Mouse (Mus musculus) forebrain, embryonic 11.5 days (tissue): Measurements from ENCODE around the gene Nmt1. TPM values are rescaled to one million over a fixed set of nuclear protein-coding genes. Genes with fewer than 3 reads are reported as not detected.
A peak's percentile ranks its signal among the peaks of the same experiment; 100 is the strongest.

ENCODE experiments used
- ATAC-seq: fragments of 200-750 bp; cut with Nextera tagmentation; replicated peaks from 2 replicates; pipeline ENCODE4 v1.8.0; 2017; ENCODE audit warnings: moderate TSS enrichment; ENCODE audit not compliant: low FRiP score
- DNase-seq: peaks from one replicate; pipeline ENCODE4 v3.0.0-alpha.2; 2017; ENCODE audit warnings: low spot score
- H3K27ac ChIP-seq: fragments of 300-500 bp; sonication (generic); 2 replicates; pipeline ENCODE4 v1.5.1; 2014; ENCODE audit warnings: low read depth, low read length
- H3K27me3 ChIP-seq: fragments of 300-500 bp; sonication (generic); 2 replicates; pipeline ENCODE4 v1.6.1; 2014; ENCODE audit warnings: mild to moderate bottlenecking, low read length, mixed read lengths; ENCODE audit not compliant: control insufficient read depth, insufficient read depth
- H3K36me3 ChIP-seq: fragments of 300-500 bp; sonication (generic); 2 replicates; pipeline ENCODE4 v1.6.1; 2014; ENCODE audit warnings: mild to moderate bottlenecking, low read length, moderate library complexity, mixed read lengths; ENCODE audit not compliant: control insufficient read depth, insufficient read depth
- H3K4me1 ChIP-seq: fragments of 300-500 bp; sonication (generic); replicated peaks from 2 replicates; pipeline ENCODE4 v1.6.1; 2014; ENCODE audit warnings: low read length, mixed read lengths; ENCODE audit not compliant: control insufficient read depth, insufficient read depth
- H3K4me2 ChIP-seq: fragments of 300-500 bp; sonication (generic); 2 replicates; pipeline ENCODE4 v1.6.1; 2014; ENCODE audit warnings: low read depth, mild to moderate bottlenecking, low read length, moderate library complexity, mixed read lengths; ENCODE audit not compliant: severe bottlenecking
- H3K4me3 ChIP-seq: fragments of 300-500 bp; sonication (generic); 2 replicates; pipeline ENCODE4 v1.5.1; 2014; ENCODE audit warnings: low read depth, low read length
- H3K9ac ChIP-seq: fragments of 300-500 bp; sonication (generic); 2 replicates; pipeline ENCODE4 v1.6.1; 2014; ENCODE audit warnings: low read length
- H3K9me3 ChIP-seq: fragments of 300-500 bp; sonication (generic); 2 replicates; pipeline ENCODE4 v1.6.1; 2016; ENCODE audit warnings: low read length, mixed read lengths; ENCODE audit not compliant: control insufficient read depth
- WGBS: fragments of 180-500 bp; shearing (Covaris S2); extraction: QIAGEN DNeasy Blood & Tissue Kit; methylation state at CpG from one replicate; pipeline ENCODE4 v1.1.7; 2014; 5-methylcytosine and 5-hydroxymethylcytosine counted together
- polyA plus RNA-seq: library from polyadenylated mRNA; unstranded; fragments of >200 nt; fragmentation: Nextera tagmentation; extraction: Ambion mirVana; gene quantifications from 2 replicates; pipeline ENCODE4 v1.2.1, GENCODE M21; 2014

Gene Nmt1
- polyA plus RNA-seq: 53.8 and 58.6 TPM in 2 replicates

DNA sequence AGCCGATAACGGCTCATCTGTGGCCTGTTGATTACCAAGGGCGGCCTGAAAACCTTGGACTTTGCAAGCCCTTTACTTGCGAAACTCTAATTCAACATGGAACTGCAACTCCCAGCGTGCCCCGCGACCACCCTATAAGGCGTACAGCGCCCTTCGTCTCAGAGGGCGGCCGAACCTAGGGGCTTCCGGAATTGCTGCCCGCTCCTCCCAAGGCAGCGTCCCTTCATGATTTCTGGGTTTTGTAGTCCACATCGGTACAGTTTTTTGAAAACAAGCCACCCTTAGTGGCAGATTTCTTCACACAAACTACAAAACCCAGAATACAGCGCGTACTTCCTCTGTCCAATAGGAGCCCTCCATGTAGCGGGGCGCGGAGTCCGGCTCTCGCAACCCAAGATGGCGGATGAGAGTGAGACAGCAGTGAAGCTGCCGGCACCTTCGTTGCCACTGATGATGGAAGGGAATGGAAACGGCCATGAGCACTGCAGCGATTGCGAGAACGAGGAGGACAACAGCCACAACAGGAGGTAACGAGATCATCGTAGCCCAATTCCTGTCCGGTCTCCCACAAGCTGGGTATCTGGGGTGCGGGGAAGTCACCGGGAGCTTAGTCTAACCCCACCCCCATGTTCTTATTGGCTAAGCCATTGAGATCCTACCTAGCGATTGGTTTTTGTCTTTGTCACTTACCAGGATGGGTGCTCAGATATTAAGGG, at the start of gene Nmt1, which contains the start of gene Dcakd:
Gene Nmt1 (plus strand): TSS at position 15 of the 716 bp plus-strand sequence.
Gene Dcakd (minus strand): TSS at position 158 of the 716 bp plus-strand sequence.
- no peaks in the 10 kb centered on the region for H3K27me3 ChIP-seq
- under 1% methylated on average over 36 of the region's 36 CpGs for WGBS
- H3K4me2 ChIP-seq: peak within 1 kb of the TSS; percentile 65
- peak within 1 kb of the TSS; percentile 53 for H3K27ac ChIP-seq
- peak within 1 kb of the TSS; percentile 71 for H3K4me3 ChIP-seq
- H3K9ac ChIP-seq: peak within 1 kb of the TSS; percentile 78
- DNase-seq (peak; percentile 94), ATAC-seq (peak; percentile 99)
- H3K36me3 ChIP-seq: no peaks in the 10 kb centered on the region; the same call in 1 of the 2 replicates
- H3K4me1 ChIP-seq: peaks cover 5% of the 10 kb centered on the region; the same call in 1 of the 2 replicates
- H3K9me3 ChIP-seq: no peaks in the 10 kb centered on the region

DNA sequence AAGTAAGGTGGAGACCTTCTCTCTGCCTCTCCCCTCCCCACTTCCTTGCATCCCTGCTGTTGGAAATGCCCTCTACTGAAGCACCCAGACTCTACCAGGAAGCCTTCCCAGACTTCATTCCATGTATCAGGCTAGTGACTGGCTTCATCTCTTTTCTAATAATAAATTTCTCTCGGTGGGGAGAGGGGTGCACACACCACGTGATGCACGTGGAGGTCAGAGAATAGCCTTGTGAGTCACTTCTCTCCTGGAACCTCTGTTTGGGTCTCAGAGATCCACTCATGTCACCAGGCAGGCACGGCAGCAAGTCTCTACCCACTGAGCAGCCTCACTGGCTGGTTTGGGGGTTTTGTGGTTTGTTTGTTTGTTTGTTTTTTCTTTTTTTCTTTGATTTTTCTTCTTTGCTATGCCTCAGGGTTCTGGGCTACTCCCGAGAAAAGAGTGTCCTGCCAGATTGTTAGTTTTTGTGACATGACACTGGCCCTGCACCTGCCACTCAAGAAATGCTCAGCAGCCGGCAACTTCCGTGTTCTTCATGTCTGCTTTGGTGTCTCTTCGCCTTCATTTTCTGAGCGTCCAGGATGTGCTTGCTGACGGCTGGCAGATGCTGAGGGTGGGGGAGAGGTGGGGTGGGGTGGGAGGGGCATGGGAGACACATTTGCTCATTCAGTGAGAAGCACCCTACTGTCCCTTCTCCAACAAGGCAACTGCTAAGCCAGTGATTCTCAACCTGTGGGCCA, 46.7 kb upstream of the Nmt1 start:
- Histone ChIP-seq H3K9ac (no peak overlapping the region), H3K27ac (no peak overlapping the region), H3K4me2 (no peak overlapping the region), H3K4me3 (no peak overlapping the region), H3K9me3 (no peaks in the 10 kb centered on the region), H3K36me3 (no peaks in the 10 kb centered on the region), H3K27me3 (no peaks in the 10 kb centered on the region), H3K4me1 (no peaks in the 10 kb centered on the region)
- DNase-seq: no peak
- ATAC-seq: no peak
- WGBS: 74% methylated on average over 10 of the region's 10 CpGs

DNA sequence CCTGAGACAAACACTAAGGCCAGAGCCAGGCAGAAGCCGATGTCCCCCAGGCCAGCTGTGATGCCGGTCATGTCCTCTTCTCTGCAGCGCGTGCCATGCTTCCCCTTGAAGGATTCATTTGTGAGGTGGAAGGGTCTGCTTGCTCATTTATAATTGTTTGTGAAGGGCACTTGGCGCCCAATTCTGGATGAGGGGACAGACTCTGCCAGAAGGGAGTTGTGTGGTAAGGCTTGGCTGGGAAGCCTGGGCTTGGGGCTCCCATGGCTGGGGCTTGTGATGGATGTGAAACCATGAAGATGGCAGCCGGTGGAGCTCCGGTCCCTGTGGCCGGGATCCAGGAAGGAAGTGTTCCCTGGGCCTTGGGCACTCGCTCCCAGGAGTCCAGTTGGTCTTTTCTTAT, 43.9 kb upstream of the Nmt1 start:
- no peaks in the 10 kb centered on the region for H3K36me3 ChIP-seq
- DNase-seq: no peak

DNA sequence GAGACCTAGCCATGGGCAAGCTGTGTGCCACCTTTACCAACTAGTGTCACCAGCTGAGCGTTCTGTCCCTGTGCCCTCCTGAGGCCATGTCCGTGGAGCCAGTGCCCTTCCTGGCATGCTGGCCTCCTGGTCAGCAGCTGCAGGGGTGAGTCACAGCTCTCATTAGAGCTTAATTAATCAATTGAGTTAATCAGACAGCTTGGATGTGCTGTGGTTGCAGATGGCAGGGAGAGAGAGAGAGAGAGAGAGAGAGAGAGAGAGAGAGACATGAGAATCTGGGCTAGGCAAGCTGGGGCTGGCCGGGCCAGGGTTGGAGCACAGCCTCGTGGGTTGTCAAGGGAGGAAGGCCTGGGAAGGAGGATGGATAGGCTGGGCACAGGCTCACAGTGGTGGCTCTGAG, 43.4 kb upstream of the Nmt1 start:
- peaks cover 9% of the 10 kb centered on the region; the same call in 1 of the 2 replicates for H3K27me3 ChIP-seq
- no peak overlapping the region for H3K9ac ChIP-seq
- no peaks in the 10 kb centered on the region for H3K4me1 ChIP-seq
- H3K9me3 ChIP-seq: no peaks in the 10 kb centered on the region
- H3K4me2 ChIP-seq: no peak overlapping the region
- DNase-seq (no peak), ATAC-seq (no peak)
- WGBS: 69% methylated on average over 4 of the region's 4 CpGs
- no peak overlapping the region for H3K4me3 ChIP-seq
- H3K36me3 ChIP-seq: no peaks in the 10 kb centered on the region
- no peak overlapping the region for H3K27ac ChIP-seq

More for the DNA sequence above, 43.9 kb upstream of the Nmt1 start:
- peaks cover 4% of the 10 kb centered on the region; the same call in 1 of the 2 replicates for H3K27me3 ChIP-seq
- no peak for ATAC-seq
- H3K27ac ChIP-seq: no peak overlapping the region
- no peak overlapping the region for H3K9ac ChIP-seq
- WGBS: 89% methylated on average over 9 of the region's 9 CpGs
- H3K4me3 ChIP-seq: no peak overlapping the region
- no peak overlapping the region for H3K4me2 ChIP-seq
- no peaks in the 10 kb centered on the region for H3K4me1 ChIP-seq
- H3K9me3 ChIP-seq: no peaks in the 10 kb centered on the region

DNA sequence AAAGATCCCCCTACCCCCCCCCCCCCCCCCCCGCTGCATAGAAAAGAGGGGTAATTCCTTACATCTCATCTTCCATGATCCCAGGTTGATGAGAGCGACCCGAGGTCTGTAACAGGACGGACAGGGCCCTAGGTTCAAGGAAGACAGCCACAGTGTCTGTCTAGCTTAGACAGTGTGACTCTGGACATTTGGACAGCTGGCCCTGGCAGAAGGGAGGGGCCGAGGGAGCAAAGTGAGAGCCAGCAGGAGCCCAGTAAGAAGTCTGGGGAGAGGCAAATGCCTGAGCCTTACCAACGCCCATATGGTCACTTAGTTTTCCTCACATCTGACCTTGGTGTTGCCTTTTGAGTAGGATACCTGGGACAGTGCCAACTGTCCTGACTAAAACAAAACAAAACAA, 42.8 kb upstream of the Nmt1 start:
- 63% methylated on average over 5 of the region's 6 CpGs for WGBS
- peaks cover 10% of the 10 kb centered on the region; the same call in 1 of the 2 replicates for H3K27me3 ChIP-seq
- no peak overlapping the region for H3K9ac ChIP-seq
- ATAC-seq (no peak), DNase-seq (no peak)
- H3K36me3 ChIP-seq: no peaks in the 10 kb centered on the region
- H3K4me1 ChIP-seq: no peaks in the 10 kb centered on the region; the same call in 1 of the 2 replicates
- no peak overlapping the region for H3K4me3 ChIP-seq
- no peaks in the 10 kb centered on the region for H3K9me3 ChIP-seq
- H3K4me2 ChIP-seq: no peak overlapping the region
- no peak overlapping the region for H3K27ac ChIP-seq

DNA sequence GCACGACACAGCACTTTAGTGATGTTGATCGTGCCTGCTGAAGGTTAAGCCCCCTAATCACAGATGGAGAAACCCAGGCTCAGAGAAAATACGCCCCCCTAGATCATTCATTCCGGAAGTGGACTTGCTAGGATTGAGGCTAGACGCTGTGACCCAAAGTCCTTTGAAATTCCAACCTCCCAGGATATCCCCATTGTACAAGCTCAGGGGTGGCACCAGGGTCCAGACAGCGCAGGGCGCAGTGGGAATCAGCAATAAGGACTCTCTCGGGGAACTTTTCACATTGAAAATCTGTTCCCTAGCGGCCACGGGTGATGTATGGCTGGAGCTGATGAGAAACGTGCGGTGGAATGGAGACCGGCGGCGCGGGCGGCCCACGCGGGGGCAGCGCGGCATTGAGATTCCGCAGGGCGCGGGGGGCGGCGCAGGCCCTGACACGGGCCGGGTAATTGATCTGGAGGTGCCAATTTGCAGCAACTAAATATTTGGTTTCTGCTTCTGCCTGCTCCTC, 38.3 kb upstream of the Nmt1 start:
- H3K27me3 ChIP-seq: peaks cover 17% of the 10 kb centered on the region
- 0 out of 2 replicates have a peak overlapping the region, but pooled peaks have one; percentile 25 for H3K9ac ChIP-seq
- no peak for DNase-seq
- H3K9me3 ChIP-seq: no peaks in the 10 kb centered on the region
- H3K36me3 ChIP-seq: no peaks in the 10 kb centered on the region; the same call in 1 of the 2 replicates
- no peak overlapping the region for H3K27ac ChIP-seq
- 6% methylated on average over 28 of the region's 28 CpGs for WGBS
- peak overlapping the region; percentile 65 for H3K4me2 ChIP-seq
- H3K4me3 ChIP-seq: peak overlapping the region; percentile 23
- ATAC-seq: no peak
- peaks cover 21% of the 10 kb centered on the region for H3K4me1 ChIP-seq

DNA sequence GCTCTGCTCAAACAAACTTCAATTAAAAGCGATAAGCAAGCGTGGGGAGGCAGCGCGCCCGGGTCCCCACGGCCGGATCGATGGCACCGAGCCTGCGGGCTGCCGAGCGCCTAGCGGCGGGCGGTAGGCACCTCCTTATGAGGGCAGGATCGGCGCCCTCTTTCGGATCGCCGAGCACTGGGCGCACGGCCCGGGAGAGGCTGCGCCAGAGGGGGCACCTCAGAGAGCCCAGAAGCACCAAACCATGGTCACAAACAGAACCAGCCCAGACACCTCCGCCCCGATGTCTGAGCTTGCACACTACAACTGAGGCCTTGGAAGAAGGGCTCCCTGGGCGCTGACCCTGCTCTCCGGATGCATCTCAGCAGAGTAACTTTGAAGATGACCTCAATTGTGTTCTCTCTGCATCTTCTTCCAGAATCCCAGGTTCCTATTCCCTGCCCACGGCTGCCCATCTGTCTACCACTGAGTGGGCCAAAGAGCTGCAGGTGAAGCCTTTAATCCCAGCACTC, 37.8 kb upstream of the Nmt1 start:
- Histone ChIP-seq H3K9me3 (no peaks in the 10 kb centered on the region), H3K27me3 (peaks cover 17% of the 10 kb centered on the region), H3K4me2 (peak overlapping the region; percentile 65), H3K36me3 (no peaks in the 10 kb centered on the region; the same call in 1 of the 2 replicates), H3K9ac (no peak overlapping the region), H3K4me1 (peaks cover 21% of the 10 kb centered on the region), H3K4me3 (peak overlapping the region; percentile 23), H3K27ac (no peak overlapping the region)
- WGBS: 1% methylated on average over 29 of the region's 29 CpGs
- peak; percentile 66 for DNase-seq
- no peak for ATAC-seq

DNA sequence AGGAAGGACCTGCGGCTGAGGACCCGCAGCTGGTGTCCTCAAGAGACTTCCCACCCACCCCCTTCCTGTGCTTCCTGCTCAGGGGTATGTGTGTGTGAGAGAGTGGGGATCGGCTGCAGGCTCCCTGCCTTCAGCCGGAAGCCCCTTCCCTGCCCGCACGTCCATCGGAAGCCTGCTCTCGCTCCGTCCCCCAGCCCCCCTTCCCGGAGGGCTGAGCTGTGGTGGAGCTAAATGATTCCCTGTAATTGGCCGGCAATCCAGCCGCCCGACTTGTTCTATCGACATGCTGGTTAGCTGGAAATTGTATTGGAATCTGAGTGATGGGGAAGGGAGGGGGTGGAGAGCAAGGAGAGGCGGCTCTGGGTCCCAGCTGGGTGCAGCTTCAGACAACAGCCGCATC, 36.3 kb upstream of the Nmt1 start:
- Histone ChIP-seq H3K4me2 (peak overlapping the region; percentile 35), H3K27me3 (peaks cover 17% of the 10 kb centered on the region), H3K36me3 (no peaks in the 10 kb centered on the region; the same call in 1 of the 2 replicates), H3K4me1 (peaks cover 21% of the 10 kb centered on the region), H3K9me3 (no peaks in the 10 kb centered on the region), H3K27ac (no peak overlapping the region), H3K9ac (peak overlapping the region; percentile 40), H3K4me3 (peak overlapping the region; percentile 1; the same call in 1 of the 2 replicates)
- peak; percentile 78 for DNase-seq
- ATAC-seq: 0 out of 2 replicates have a peak, but pooled peaks have one; percentile 16
- WGBS: under 1% methylated on average over 16 of the region's 16 CpGs
